Mouse (Mus musculus) cerebellum, adult 18-20 months (tissue): ENCODE data around the gene Phactr3.

ENCODE experiments used
- DNase-seq, 2 experiments: peaks; one replicate each; pipeline ENCODE4 v3.0.0; 2021

Gene Phactr3

GRCm38 (mm10) chr2:178263055-178263454 is 144.3 kb downstream of the Phactr3 start:
- no peak for DNase-seq

DNA sequence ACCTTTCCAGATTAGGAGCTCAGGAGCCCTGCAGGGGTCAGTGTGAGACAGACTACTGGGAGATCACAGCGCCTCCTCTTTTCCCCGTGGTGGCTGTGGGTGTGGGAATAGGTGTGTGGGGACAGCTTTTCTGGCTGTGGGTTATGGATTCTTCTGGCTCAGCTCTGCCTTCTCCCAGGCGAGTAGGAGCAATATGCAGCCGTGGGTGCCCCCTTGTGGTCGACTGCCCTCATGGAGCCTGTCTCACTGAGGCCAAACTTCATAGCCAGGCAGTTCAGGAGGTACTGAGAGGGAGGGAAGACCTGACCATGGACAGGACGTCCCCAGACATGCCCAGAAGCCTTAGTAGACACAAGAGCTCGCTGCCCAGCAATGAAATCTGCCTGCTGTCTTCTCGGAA is 145.6 kb downstream of the Phactr3 start:
- DNase-seq, result peak; percentile 95 to 97

GRCm38 (mm10) chr2:178265454-178265853 is 146.7 kb downstream of the Phactr3 start:
- peak in 1 of 2 experiments; percentile 57 for DNase-seq

- DNase-seq, result peak; percentile 59 to 62
Observed at GRCm38 (mm10) chr2:178270794-178271193, 152.0 kb downstream of the Phactr3 start.

- no peak for DNase-seq
Observed at GRCm38 (mm10) chr2:178272350-178272749, 153.6 kb downstream of the Phactr3 start.

DNA sequence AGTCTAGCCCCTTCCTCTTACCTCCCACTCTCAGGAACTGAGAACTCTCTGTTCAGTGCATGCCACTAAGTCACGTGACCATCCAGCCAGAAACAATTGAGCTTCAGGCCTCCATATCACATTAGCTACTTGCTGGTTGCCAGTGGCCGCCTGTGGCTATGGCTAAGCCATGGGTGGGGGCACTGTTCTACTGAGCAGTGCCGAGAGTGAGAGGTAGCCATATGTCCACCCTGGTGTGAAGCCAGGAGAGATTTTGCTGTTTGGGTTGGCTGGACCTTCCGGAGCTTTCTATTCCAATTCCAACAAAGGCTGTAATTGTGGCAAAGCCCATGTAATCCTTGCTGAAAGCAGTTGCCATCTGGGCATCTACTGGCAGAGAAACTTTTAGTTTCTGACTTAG is 155.4 kb downstream of the Phactr3 start:
- DNase-seq, result peak; percentile 88 to 94

- DNase-seq, result no peak
Observed at GRCm38 (mm10) chr2:178277206-178277605, 158.4 kb downstream of the Phactr3 start.

DNA sequence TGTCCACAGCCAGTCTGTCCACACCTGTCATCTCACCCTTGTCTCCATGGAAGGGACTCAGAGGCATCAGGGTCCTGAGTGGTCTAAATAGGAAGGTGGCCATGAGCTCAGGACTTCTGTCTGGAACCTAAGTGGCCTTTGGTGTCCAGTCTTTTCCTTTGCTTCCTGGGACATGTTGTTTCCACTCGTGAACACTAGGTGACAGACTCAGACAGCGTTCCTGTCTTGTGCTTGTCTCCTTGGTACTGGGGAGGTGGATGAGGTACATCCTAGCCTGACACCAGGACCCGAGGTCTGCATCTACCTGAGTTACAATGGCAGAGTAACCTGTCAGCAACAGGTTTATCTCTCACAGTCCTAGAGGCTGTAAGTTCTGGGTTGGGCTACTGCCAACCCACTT is 162.4 kb downstream of the Phactr3 start:
- no peak for DNase-seq

- peak; percentile 48 to 67 for DNase-seq
Observed at GRCm38 (mm10) chr2:178287285-178287684, 168.5 kb downstream of the Phactr3 start.

GRCm38 (mm10) chr2:178288666-178289065 is 169.9 kb downstream of the Phactr3 start:
- DNase-seq, result no peak

DNA sequence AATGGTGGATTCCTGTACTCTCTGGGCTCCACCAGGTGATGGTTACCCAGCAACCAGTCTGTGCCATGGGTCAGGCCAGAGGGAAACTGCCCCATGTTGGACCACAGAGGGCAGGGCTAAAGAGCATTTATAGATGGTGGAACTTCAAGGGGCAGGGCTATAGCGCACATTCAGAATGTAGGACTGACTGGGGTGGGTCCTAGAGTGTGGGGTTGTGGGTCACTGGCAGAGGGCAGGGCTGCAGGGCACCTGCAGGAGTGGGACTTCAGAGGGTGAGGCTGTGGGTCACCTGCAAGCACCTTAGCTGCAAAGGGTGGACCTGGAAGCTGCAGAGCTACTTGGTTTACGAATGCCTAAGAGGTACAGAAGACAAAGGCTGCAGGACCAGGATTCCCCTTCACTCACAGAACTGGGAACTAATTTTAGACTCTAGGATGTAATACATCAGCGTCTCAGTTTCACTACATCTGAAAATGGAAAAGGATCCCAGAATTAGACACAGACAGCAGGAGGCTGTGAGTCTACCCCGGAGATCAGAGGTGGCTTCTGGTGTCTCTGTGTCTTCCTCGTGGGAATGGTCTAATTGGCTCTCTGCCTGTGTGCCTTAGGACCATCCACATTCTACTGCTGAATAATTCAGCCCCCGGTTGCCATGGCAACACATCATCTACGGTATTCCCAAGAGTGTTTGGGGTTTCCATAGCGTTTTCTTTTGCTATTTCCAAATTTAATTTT is 184.8 kb downstream of the Phactr3 start:
- no peak for DNase-seq

DNA sequence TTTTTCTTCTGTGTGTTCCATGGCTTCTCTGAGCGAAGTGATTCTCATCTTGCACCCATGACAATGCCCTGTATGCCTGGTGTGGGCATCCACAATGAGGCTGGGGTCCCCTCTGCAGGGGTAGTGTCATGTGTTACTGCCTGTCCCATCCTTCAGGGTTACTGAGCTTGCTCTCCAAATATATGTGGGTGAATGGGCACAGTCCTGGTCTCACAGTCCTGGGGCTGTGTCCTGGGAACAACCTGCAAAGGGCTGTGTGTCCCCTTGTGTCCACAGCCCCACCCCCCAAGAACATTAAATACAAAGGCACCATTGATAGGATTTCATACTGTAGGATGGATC is 185.4 kb downstream of the Phactr3 start:
- no peak for DNase-seq

- DNase-seq, result no peak
Observed at GRCm38 (mm10) chr2:178304669-178305068, 185.9 kb downstream of the Phactr3 start.

DNA sequence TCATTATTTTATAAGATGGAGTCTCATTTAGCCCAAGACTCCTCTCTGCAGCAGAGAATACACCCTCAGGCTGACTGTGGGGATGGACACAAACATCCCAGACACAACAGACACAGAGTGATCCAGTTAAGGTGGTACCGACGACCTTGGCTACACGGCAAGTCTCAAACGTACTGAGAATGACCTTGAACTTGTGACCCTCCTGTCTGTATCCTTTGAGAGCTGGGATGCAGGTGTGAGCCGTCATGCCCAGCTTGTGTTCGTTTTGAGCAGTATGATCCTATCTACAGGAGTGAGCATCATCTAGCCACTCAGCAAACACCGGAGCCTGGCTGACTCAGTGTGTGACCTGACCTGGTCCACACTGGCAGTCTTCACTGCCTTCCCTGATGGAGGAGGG is 194.8 kb downstream of the Phactr3 start:
- DNase-seq, result no peak

- DNase-seq, result no peak
Observed at GRCm38 (mm10) chr2:178316281-178316680, 197.5 kb downstream of the Phactr3 start.

- DNase-seq, result no peak
Observed at GRCm38 (mm10) chr2:178319766-178320165, 201.0 kb downstream of the Phactr3 start.

DNA sequence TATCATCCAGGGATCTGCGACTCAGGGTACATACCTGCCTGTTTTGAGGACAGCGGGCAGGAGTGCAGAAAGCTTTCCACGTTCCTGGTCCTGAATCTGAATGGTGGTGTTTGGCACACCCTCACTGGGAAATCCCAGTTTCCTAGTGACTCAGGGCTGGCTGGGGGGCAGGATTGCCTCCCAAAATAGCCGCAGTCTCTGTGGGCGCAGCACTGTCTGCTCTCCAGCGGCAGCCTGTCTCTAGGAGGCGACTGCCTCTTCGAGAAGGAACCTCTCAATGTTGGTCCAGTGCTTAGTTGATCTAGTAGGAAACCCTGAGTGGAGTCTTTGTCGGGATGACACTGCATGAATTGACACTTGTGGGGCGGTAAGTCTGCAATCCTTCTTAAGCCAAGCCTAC is 202.5 kb downstream of the Phactr3 start:
- DNase-seq, result no peak

DNA sequence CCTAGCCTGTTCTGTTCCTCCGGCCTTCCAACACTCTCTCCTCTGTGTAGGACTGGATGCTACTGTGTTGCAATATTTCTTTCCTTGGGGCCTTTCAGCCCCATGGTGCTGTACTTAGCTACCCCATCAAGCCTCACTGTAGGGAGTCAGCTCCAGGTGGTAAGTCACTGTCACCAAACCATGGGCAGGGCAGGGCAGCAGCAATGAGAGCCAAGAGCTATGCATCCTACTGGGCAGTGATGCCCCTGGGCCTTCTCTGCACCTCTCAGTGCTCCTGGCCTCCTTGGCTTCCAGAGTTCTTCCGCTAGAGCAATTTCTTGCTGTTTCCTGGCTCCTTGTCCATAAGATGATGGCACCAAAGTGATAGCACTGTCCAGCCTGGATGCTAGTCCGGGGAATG is 205.6 kb downstream of the Phactr3 start:
- no peak for DNase-seq

DNA sequence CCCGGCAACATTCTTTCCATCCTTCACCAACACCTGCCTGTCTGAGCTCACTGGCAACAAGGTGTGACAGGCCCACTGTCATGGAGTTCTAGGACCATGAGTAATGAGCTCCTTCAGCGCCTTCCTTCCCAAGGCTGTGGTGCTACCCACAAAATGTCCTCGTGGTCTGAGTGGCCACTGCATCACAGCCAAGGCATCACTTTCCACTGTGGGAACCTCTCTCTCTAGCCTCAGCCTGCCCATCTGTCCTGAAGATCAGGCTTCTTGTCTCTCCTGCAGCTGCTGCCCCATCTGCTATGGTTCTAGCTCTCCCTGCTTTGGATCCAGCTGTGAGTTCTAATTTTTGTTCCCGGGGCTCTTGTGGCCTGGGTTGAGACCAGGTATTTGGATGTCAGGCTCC is 206.0 kb downstream of the Phactr3 start:
- no peak for DNase-seq

DNA sequence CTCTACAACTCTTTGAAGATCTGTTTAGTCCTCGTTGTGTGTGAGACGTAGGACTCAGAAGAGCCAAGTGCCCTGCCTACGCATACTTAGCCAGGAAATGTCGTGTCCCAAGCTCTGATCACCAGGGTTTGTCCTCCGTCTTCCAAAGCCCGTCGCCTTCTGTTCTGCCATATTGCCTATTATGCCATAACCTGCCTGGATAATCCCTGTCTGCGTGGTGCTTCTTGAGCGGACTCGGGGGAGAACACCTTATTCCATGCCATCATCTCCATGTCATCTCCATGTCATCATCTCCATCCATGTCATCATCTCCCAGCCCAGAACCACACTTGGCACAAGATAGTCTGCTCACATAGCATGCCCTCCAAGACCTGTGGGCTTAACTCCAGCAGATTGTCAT is 207.3 kb downstream of the Phactr3 start:
- no peak for DNase-seq

DNA sequence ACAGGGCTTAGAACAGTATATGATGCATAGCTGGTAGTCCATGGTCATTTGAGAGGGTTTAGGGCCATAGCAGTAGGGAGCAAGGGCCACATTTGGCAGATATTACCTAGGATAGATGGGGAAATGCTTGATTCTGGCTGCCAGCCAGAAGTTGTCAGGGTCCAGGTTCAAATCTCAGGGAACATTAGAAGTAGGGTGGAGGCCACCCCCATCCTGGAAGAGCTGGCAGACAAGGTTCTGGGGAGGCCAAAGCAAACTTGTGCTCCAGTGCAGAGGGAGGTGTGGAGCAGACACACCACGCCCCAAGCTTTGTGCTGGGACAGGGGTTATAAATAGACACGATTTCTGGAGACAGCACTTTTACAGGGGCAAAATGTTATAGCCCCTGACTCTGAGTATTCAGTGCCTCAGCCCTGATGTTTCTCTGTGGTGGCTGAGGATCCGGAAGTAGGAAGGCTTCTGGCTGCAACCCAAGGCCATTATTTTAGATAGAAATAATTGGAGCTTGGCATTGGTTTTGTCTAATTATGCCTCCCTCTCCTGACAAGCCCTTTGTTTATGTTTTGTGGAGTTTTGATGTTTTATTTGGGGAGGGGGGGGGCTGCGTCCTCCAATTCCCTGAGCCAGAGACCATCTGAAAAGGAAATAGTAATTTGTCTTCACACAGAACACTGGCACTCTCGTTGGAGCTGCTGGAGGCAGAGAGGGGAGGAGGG is 208.1 kb downstream of the Phactr3 start:
- peak in 1 of 2 experiments; percentile 19 for DNase-seq

GRCm38 (mm10) chr2:178327466-178328040 is 208.8 kb downstream of the Phactr3 start:
- peak; percentile 83 to 86 for DNase-seq

- DNase-seq, result no peak
Observed at GRCm38 (mm10) chr2:178329551-178329950, 210.8 kb downstream of the Phactr3 start.

DNA sequence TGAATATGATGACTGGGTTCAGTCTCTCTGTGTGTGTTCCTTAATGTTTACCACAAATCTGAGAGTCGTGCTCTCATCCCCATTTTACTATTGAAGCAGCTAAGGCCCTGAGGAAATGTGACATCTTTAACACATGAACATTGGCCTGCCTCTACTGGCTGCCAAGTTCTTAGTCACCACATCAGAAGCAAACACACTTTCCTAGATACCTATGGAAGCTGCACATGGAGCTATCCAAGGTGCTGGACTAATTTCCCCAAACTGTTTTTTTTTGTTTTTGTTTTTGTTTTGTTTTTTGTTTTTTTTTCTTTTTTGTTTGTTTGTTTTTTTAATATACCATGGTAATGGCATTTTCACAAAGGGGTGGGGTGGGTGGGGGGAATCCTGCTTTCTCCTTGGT is 211.2 kb downstream of the Phactr3 start:
- DNase-seq, result no peak
